Mouse (Mus musculus) neural tube, embryonic 10.5 days (tissue): ENCODE measurements around the gene Alcam.

Experiments used
- DNase-seq: peaks from one replicate; pipeline ENCODE4 v3.0.0-alpha.2; 2017; ENCODE audit warnings: low spot score; ENCODE audit errors: extremely low spot score

The Alcam gene

GRCm38 (mm10) chr16:52453971-52454514 is at the start of gene Alcam:
Gene Alcam (minus strand): TSS chr16:52454074.
- peak; percentile 52 for DNase-seq

GRCm38 (mm10) chr16:52498757-52499335 is 45.0 kb upstream of the Alcam start:
- no peak for DNase-seq

GRCm38 (mm10) chr16:52490542-52490941 is 36.7 kb upstream of the Alcam start:
- DNase-seq: no peak

GRCm38 (mm10) chr16:52474235-52474634 is 20.4 kb upstream of the Alcam start:
- no peak for DNase-seq

GRCm38 (mm10) chr16:52473089-52473488 is 19.2 kb upstream of the Alcam start:
- no peak for DNase-seq

- no peak for DNase-seq
Observed at GRCm38 (mm10) chr16:52472635-52473034, 18.8 kb upstream of the Alcam start.

GRCm38 (mm10) chr16:52472059-52472458 is 18.2 kb upstream of the Alcam start:
- no peak for DNase-seq

- DNase-seq: no peak
Observed at GRCm38 (mm10) chr16:52470881-52471280, 17.0 kb upstream of the Alcam start.

GRCm38 (mm10) chr16:52470226-52470625 is 16.4 kb upstream of the Alcam start:
- DNase-seq: no peak

- no peak for DNase-seq
Observed at GRCm38 (mm10) chr16:52468426-52468825, 14.6 kb upstream of the Alcam start.

GRCm38 (mm10) chr16:52466770-52467169 is 12.9 kb upstream of the Alcam start:
- DNase-seq: no peak

- no peak for DNase-seq
Observed at GRCm38 (mm10) chr16:52464597-52464996, 10.7 kb upstream of the Alcam start.

- peak; percentile 95 for DNase-seq
Observed at GRCm38 (mm10) chr16:52452862-52453715, 785 bp downstream of the Alcam start.

GRCm38 (mm10) chr16:52452477-52452831 is 1.4 kb downstream of the Alcam start:
- no peak for DNase-seq

- peak; percentile 32 for DNase-seq
Observed at GRCm38 (mm10) chr16:52451786-52452476, 1.9 kb downstream of the Alcam start.

GRCm38 (mm10) chr16:52451101-52451785 is 2.6 kb downstream of the Alcam start:
- DNase-seq: peak; percentile 48

GRCm38 (mm10) chr16:52450245-52451100 is 3.4 kb downstream of the Alcam start:
- peak; percentile 57 for DNase-seq

- peak; percentile 12 for DNase-seq
Observed at GRCm38 (mm10) chr16:52449889-52450244, 4.0 kb downstream of the Alcam start.

GRCm38 (mm10) chr16:52445984-52446383 is 7.9 kb downstream of the Alcam start:
- no peak for DNase-seq
